Mouse (Mus musculus) forebrain, embryonic 14.5 days (tissue): ENCODE results near the gene Dglucy. TPM values are rescaled to one million over a fixed set of nuclear protein-coding genes. Genes with fewer than 3 reads are reported as not detected.
A peak's percentile ranks its signal among the peaks of the same experiment; 100 is the strongest.

Experiments
- ATAC-seq: fragments of 200-750 bp; cut with Nextera tagmentation; 2 replicates; pipeline ENCODE4 v1.8.0; 2017; ENCODE audit warnings: mild to moderate bottlenecking, moderate library complexity
- DNase-seq: peaks from one replicate; pipeline ENCODE4 v3.0.0-alpha.2; 2015; ENCODE audit warnings: low spot score
- H3K27ac ChIP-seq: fragments of 300-500 bp; sonication (generic); 2 replicates; pipeline ENCODE4 v1.5.1; 2014; ENCODE audit warnings: low read depth, mild to moderate bottlenecking, control low read depth, low read length, moderate library complexity
- H3K27me3 ChIP-seq: fragments of 300-500 bp; sonication (generic); replicated peaks from 2 replicates; pipeline ENCODE4 v1.6.1; 2014; ENCODE audit warnings: low read length, control low read depth, mixed read lengths; ENCODE audit not compliant: control insufficient read depth, insufficient read depth
- H3K36me3 ChIP-seq: fragments of 300-500 bp; sonication (generic); 2 replicates; pipeline ENCODE4 v1.6.1; 2014; ENCODE audit warnings: low read length, control low read depth; ENCODE audit not compliant: control insufficient read depth, insufficient read depth
- H3K4me1 ChIP-seq: fragments of 300-500 bp; sonication (generic); 2 replicates; pipeline ENCODE4 v1.6.1; 2014; ENCODE audit warnings: antibody characterized with exemption, low read length, control low read depth; ENCODE audit not compliant: control insufficient read depth, insufficient read depth
- H3K4me2 ChIP-seq: fragments of 300-500 bp; sonication (generic); 2 replicates; pipeline ENCODE4 v1.6.1; 2014; ENCODE audit warnings: mild to moderate bottlenecking, control low read depth, low read length
- H3K4me3 ChIP-seq: fragments of 300-500 bp; sonication (generic); 2 replicates; pipeline ENCODE4 v1.5.1; 2014; ENCODE audit warnings: low read depth, low read length, control low read depth
- H3K9ac ChIP-seq: fragments of 300-500 bp; sonication (generic); 2 replicates; pipeline ENCODE4 v1.6.1; 2014; ENCODE audit warnings: mild to moderate bottlenecking, low read length, control low read depth, moderate library complexity
- H3K9me3 ChIP-seq: fragments of 300-500 bp; sonication (generic); replicated peaks from 2 replicates; pipeline ENCODE4 v1.6.1; 2016; ENCODE audit warnings: low read length, control low read depth, mixed read lengths; ENCODE audit not compliant: control insufficient read depth
- WGBS: fragments of 180-500 bp; shearing (Covaris S2); extraction: QIAGEN DNeasy Blood & Tissue Kit; methylation state at CpG from one replicate; pipeline ENCODE4 v1.1.7; 2014; 5-methylcytosine and 5-hydroxymethylcytosine counted together
- polyA plus RNA-seq: library from polyadenylated mRNA; unstranded; fragments of >200 nt; fragmentation: Nextera tagmentation; extraction: Ambion mirVana; gene quantifications from 2 replicates; pipeline ENCODE4 v1.2.1, GENCODE M21; 2014

Dglucy gene
- polyA plus RNA-seq, 1 experiment from 2014 or later = 2.7 TPM

DNA sequence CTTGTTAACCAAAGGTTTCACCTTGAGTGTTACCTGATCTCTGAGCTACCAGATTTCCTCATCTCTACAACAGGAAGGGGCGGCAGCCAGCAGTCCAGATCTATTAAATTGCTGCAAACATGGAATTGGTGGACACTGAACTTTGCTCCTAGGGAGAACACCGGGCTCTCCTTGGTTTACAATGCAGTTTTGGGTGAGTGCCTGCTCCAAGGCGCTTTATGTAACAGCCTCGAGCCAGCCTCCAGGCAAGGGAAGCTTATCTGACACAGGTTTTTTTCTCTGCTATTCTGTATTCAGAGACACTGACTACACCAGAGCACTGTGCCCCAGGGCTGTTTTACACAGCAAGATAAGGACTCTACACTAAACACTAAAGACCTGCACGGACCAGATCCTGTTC lies 155.9 kb downstream of the Dglucy start:
- H3K4me1 ChIP-seq = no peaks in the 10 kb centered on the region
- no peak overlapping the region for H3K4me2 ChIP-seq
- DNase-seq (no peak), ATAC-seq (no peak)
- no peak overlapping the region for H3K9ac ChIP-seq
- 94% methylated on average over 5 of the region's 5 CpGs for WGBS
- H3K27ac ChIP-seq = no peak overlapping the region
- H3K27me3 ChIP-seq = no peaks in the 10 kb centered on the region
- H3K4me3 ChIP-seq = no peak overlapping the region
- H3K9me3 ChIP-seq = no peaks in the 10 kb centered on the region
- H3K36me3 ChIP-seq = peaks cover 89% of the 10 kb centered on the region

GRCm38 (mm10) chr12:100936116-100936515 lies 157.3 kb downstream of the Dglucy start:
- no peak overlapping the region for H3K27ac ChIP-seq
- H3K9ac ChIP-seq = no peak overlapping the region
- no peaks in the 10 kb centered on the region for H3K4me1 ChIP-seq
- 25% methylated on average over 2 of the region's 2 CpGs for WGBS
- DNase-seq = peak; percentile 82
- no peak overlapping the region for H3K4me2 ChIP-seq
- H3K36me3 ChIP-seq = peaks cover 90% of the 10 kb centered on the region
- no peaks in the 10 kb centered on the region for H3K27me3 ChIP-seq
- no peaks in the 10 kb centered on the region for H3K9me3 ChIP-seq
- H3K4me3 ChIP-seq = no peak overlapping the region
- peak; percentile 68 for ATAC-seq

DNA sequence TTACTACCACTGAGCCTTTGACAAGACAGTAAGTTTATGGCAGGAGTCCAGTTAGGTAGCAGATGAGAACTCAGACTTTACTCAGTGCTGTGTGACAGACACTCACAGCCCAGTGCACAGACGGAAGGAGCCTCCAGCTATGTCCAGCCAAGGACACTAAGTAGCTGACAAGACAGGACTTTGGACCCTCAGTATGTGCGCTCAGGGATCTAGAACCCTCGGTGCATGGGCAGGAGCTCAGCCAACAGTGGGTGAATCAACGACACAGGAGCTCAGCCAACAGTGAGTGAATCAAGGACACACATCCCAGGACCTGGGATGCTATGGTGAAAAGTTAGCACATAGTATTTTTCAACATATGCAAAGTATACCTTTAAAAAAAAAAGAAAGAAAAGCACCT lies 157.9 kb downstream of the Dglucy start:
- DNase-seq (no peak), ATAC-seq (no peak)
- Histone ChIP-seq H3K9me3 (no peaks in the 10 kb centered on the region), H3K4me1 (no peaks in the 10 kb centered on the region), H3K27ac (no peak overlapping the region), H3K4me2 (no peak overlapping the region), H3K4me3 (no peak overlapping the region), H3K9ac (no peak overlapping the region), H3K27me3 (no peaks in the 10 kb centered on the region), H3K36me3 (peaks cover 90% of the 10 kb centered on the region)
- WGBS = 86% methylated on average over 4 of the region's 4 CpGs

GRCm38 (mm10) chr12:100937441-100938360 lies 158.8 kb downstream of the Dglucy start:
- no peaks in the 10 kb centered on the region for H3K9me3 ChIP-seq
- H3K27ac ChIP-seq = 0 out of 2 replicates have a peak overlapping the region, but pooled peaks have one; percentile 27
- H3K4me3 ChIP-seq = no peak overlapping the region
- no peaks in the 10 kb centered on the region for H3K4me1 ChIP-seq
- ATAC-seq (peak; percentile 38; the same call in 1 of the 2 replicates), DNase-seq (no peak)
- no peak overlapping the region for H3K9ac ChIP-seq
- H3K36me3 ChIP-seq = peaks cover 90% of the 10 kb centered on the region
- H3K4me2 ChIP-seq = no peak overlapping the region
- no peaks in the 10 kb centered on the region for H3K27me3 ChIP-seq
- 73% methylated on average over 21 of the region's 21 CpGs for WGBS

GRCm38 (mm10) chr12:100941361-100941760 lies 162.5 kb downstream of the Dglucy start:
- H3K27me3 ChIP-seq = no peaks in the 10 kb centered on the region
- ATAC-seq (no peak), DNase-seq (no peak)
- H3K9ac ChIP-seq = no peak overlapping the region
- no peak overlapping the region for H3K27ac ChIP-seq
- WGBS = 94% methylated on average over 3 of the region's 3 CpGs
- no peak overlapping the region for H3K4me3 ChIP-seq
- H3K36me3 ChIP-seq = peaks cover 96% of the 10 kb centered on the region
- H3K4me1 ChIP-seq = no peaks in the 10 kb centered on the region
- no peaks in the 10 kb centered on the region for H3K9me3 ChIP-seq
- no peak overlapping the region for H3K4me2 ChIP-seq

GRCm38 (mm10) chr12:100943146-100943545 lies 164.3 kb downstream of the Dglucy start:
- Histone ChIP-seq H3K27me3 (no peaks in the 10 kb centered on the region), H3K9ac (no peak overlapping the region), H3K4me2 (no peak overlapping the region), H3K4me1 (no peaks in the 10 kb centered on the region), H3K27ac (no peak overlapping the region), H3K9me3 (no peaks in the 10 kb centered on the region), H3K4me3 (no peak overlapping the region), H3K36me3 (peaks cover 97% of the 10 kb centered on the region)
- 91% methylated on average over 4 of the region's 4 CpGs for WGBS
- DNase-seq = no peak
- ATAC-seq = no peak

DNA sequence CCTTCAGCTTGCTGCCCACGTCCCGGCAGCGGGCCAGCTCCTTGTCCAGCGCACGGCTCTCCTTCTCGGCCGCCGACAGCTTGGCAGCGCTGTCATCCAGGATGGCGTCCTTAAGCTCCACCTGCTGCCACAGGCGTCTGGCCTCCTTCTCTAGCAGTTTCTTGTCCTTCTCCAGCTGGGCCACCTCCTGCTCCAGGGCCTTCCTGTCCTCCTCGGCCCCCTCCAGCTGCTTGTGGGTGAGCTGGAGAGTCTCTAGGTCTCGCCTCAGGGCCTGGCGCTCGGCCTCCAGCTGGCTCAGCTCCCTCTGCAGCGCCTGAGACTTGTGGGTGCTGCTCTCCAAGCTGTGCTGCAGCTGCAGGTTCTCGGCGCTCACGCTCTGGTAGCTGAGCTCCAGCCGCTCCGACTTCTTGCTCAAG lies 166.1 kb downstream of the Dglucy start:
- Histone ChIP-seq H3K9ac (no peak overlapping the region), H3K27me3 (no peaks in the 10 kb centered on the region), H3K4me1 (no peaks in the 10 kb centered on the region), H3K36me3 (peaks cover 95% of the 10 kb centered on the region), H3K4me3 (no peak overlapping the region), H3K27ac (no peak overlapping the region), H3K4me2 (no peak overlapping the region), H3K9me3 (no peaks in the 10 kb centered on the region)
- DNase-seq (no peak), ATAC-seq (no peak)
- 91% methylated on average over 21 of the region's 21 CpGs for WGBS

GRCm38 (mm10) chr12:100945501-100945900 lies 166.6 kb downstream of the Dglucy start:
- Histone ChIP-seq H3K4me2 (no peak overlapping the region), H3K36me3 (peaks cover 93% of the 10 kb centered on the region), H3K9me3 (no peaks in the 10 kb centered on the region), H3K27ac (no peak overlapping the region), H3K9ac (no peak overlapping the region), H3K4me1 (no peaks in the 10 kb centered on the region), H3K27me3 (no peaks in the 10 kb centered on the region), H3K4me3 (no peak overlapping the region)
- 91% methylated on average over 12 of the region's 12 CpGs for WGBS
- no peak for ATAC-seq
- DNase-seq = no peak

- H3K36me3 ChIP-seq = peaks cover 89% of the 10 kb centered on the region
- H3K9ac ChIP-seq = no peak overlapping the region
- WGBS = 92% methylated on average over 12 of the region's 12 CpGs
These were observed 167.1 kb downstream of the Dglucy start for GRCm38 (mm10) chr12:100945948-100946347.

More at GRCm38 (mm10) chr12:100945948-100946347, 167.1 kb downstream of the Dglucy start:
- Histone ChIP-seq H3K27ac (no peak overlapping the region), H3K4me2 (no peak overlapping the region), H3K4me3 (no peak overlapping the region), H3K4me1 (no peaks in the 10 kb centered on the region), H3K9me3 (no peaks in the 10 kb centered on the region), H3K27me3 (no peaks in the 10 kb centered on the region)
- ATAC-seq (no peak), DNase-seq (no peak)
